Mouse (Mus musculus) spleen, postnatal 14 days (tissue): ENCODE data around the gene Tep1.
A peak's percentile ranks its signal among the peaks of the same experiment; 100 is the strongest.
"Not testable (repeated sequence)": the region's sequence is repeated elsewhere in the genome, so short reads cannot be mapped to it uniquely, and the experiment has no call there.

ENCODE experiments used
- DNase-seq, 2 experiments: peaks; one replicate each; pipeline ENCODE4 v3.0.0; 2021 to 2022; ENCODE audit warnings: low spot score in 2 of 2

Gene Tep1

GRCm38 (mm10) chr14:50868656-50869055 lies 1.7 kb downstream of the Tep1 start:
- no peak for DNase-seq

DNA sequence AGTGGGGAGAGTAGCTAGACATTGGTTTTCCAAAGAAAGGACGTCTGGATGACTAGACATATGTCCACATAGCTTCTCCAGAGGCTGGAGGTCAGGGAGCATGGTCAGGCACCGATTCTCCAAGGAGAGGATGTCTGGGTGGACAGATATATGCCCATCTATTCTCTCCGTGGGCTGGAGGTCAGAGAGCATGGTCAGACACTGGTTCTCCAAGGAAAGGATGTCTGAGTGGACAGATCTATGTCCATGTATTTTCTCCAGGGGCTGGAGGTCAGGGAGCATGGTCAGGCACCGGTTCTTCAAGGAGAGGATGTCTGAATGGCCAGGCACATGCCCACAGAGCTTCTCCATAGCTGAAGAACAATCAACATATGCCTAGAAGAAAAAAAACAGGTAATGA lies 2.1 kb downstream of the Tep1 start:
- no peak for DNase-seq

DNA sequence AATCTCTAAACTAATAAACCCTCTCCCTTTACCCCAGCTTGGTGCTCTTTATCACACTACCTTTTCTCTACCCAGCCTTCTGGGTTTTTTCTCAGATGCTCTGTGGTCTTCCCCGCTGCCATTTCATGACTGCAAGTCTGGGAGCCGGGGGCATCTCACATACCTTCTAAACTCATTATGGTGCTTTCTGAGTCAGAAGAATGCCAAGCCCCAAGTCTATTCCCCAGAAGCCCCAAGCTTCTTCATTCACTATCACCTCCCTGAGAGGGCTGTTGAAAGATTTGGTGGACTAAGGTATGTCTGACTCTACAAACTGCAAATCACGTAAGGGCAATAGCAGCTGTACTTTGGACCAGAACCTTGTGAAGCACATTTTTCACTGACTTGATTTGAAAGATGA lies 3.4 kb downstream of the Tep1 start:
- no peak for DNase-seq

DNA sequence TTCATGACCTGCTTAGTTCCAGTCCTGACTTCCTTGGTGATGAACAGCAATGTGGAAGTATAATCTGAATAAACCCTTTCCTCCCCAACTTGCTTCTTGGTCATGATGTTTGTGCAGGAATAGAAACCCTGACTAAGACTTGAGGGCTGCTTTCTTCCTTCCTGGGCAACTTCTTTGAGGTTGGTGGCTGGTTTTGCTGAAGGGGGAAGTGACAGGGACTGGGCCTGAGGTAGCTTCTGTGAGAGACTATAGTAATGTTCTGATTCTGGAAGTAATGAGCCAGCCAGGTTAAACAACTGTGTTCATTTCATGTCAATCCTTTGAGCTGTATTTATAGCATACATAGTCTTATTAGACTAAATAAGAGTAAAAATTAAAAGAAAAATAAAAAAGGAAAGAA lies 5.4 kb downstream of the Tep1 start:
- DNase-seq, result not testable (repeated sequence)

DNA sequence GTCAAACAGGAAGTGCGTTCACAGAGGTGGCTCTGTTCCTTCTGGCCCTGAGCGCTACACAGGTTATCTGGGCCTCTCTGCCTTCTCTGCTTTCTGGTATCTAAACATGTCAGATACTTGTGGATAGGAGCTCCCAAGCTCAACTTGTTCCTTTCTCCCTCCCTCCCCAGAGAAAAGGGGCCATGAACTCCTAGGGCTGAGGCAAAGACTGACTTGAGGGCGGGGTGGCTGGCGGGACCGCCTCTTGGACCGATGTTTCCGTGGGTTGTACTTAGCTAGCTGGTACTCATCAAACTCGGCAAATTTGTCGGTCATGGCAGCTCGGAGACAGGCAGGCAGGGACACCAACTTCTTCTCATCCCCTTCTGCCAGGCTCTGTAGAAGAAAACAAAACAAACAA lies 7.7 kb downstream of the Tep1 start:
- no peak for DNase-seq

GRCm38 (mm10) chr14:50855788-50856187 lies 14.6 kb downstream of the Tep1 start:
- DNase-seq, result no peak

GRCm38 (mm10) chr14:50837236-50837635 lies 33.1 kb downstream of the Tep1 start:
- no peak for DNase-seq

GRCm38 (mm10) chr14:50834435-50834834 lies 35.9 kb downstream of the Tep1 start:
- no peak for DNase-seq

- no peak for DNase-seq
Observed at GRCm38 (mm10) chr14:50833964-50834363, 36.4 kb downstream of the Tep1 start.

DNA sequence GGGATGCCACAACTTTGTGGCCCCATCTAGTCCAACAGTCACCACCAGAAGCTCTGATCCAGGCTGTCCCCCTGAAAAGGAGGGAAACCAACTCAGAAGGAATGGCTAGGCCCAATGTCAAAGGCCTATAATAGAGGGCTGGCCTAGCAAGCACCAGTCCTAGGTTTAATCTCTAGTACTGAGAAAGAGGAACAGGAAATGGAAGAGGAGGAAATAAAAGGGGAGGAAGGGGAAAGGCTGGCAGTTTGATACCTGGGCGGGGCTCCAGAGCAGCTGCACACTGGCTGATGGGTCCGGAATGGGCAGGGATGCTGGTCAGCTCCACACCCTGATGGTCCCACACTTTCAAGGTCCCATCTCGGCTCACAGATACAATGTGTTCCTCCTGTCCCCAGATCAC lies 40.5 kb downstream of the Tep1 start:
- no peak for DNase-seq

DNA sequence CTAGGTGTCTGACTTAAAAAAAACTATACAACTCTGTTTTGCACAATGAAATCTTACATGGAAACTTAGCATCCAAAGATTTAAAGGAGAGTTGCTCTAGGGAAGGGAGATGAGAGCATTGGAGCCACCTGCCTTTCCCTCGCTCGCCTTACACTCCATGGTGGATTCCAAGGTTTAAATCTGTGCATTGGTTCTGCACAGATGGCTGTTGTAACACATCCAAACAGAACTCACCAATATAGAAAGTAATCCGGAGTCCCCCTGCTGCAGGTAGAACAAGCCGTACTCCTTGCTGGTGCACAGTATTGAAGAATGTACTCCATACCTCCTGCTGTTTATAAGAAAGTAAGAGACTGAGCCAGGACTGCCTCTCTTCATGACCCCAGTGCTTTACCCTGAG lies 43.8 kb downstream of the Tep1 start:
- no peak for DNase-seq

- DNase-seq, result no peak
Observed at GRCm38 (mm10) chr14:50824219-50824618, 46.1 kb downstream of the Tep1 start.

DNA sequence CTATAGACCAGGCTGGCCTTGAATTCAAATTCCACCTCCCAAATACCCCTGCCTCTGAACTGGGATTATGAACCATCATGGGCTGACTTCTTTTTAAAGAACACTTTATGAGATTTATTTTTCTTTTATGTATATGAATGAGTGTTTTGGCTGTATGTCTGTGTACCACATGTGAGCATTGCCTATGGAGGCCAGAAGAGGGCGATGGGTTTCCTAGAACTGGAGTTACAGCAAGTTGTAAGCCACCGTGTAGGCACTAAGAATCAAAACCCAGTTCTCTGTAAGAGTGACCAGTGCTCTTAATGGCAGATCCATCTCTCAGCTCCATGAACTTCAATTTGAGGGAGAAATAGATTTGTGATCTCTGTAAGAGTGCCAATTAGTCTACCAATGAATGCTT lies 47.1 kb downstream of the Tep1 start:
- DNase-seq, result no peak

- no peak for DNase-seq
Observed at GRCm38 (mm10) chr14:50813060-50813459, 57.3 kb downstream of the Tep1 start.

GRCm38 (mm10) chr14:50807487-50808072 lies 62.8 kb downstream of the Tep1 start, which contains the start of the genes Ccnb1ip1 and Parp2:
Ccnb1ip1 (minus strand) TSS chr14:50807732.
Parp2 (plus strand) TSS chr14:50807841.
- DNase-seq, result peak; percentile 92 to 96

GRCm38 (mm10) chr14:50806469-50806868 lies 63.9 kb downstream of the Tep1 start:
- not testable (repeated sequence) for DNase-seq

DNA sequence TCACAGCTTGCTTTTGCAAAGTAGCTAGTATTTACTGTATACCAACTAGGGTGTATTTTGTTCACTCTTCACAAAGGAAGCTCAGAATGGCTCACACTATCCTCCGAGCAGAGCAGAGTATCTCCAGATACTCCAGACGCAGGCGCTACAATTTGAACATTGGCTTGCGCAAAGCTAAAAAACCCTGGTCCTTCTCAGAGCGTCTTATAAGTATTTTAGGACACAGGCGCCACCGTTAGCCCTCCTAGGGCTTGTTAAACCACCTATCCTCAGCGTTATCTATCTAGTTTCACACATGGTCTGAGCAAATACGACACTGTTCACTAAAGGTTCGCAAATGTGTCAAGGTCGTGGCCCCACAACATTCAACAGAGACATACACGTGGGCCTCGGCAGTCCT lies 65.7 kb downstream of the Tep1 start:
- no peak for DNase-seq

GRCm38 (mm10) chr14:50802843-50803562 lies 67.4 kb downstream of the Tep1 start:
- no peak for DNase-seq

DNA sequence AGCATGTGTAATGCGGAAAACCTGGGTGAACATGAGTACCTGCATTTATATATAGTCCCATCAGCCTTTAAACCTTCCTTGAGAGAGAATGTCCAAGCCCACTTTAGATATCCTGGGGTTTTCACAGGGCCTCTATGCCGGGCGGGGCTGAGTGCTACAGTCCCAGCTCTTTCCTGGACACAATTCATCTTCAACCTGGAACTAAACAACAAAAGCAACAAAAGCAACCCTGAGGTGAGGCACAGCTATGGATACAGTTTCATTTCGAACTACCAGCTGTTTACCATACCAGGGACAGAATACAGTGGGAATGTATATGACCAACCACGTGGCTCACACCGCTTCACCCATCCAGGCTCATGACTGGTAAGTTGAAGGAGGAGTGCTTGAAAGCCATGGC lies 67.9 kb downstream of the Tep1 start:
- no peak for DNase-seq

GRCm38 (mm10) chr14:50799502-50800259 lies 70.7 kb downstream of the Tep1 start:
- peak in 1 of 2 experiments; percentile 17 for DNase-seq

- peak in 1 of 2 experiments; percentile 19 for DNase-seq
Observed at GRCm38 (mm10) chr14:50798512-50798911, 71.8 kb downstream of the Tep1 start.

GRCm38 (mm10) chr14:50796464-50796863 lies 73.9 kb downstream of the Tep1 start:
- DNase-seq, result no peak

- no peak for DNase-seq
Observed at GRCm38 (mm10) chr14:50795965-50796364, 74.4 kb downstream of the Tep1 start.
